Mouse (Mus musculus): ENCODE measurements around the gene Mtor.
A peak's percentile ranks its signal among the peaks of the same experiment; 100 is the strongest.

Gene Mtor

GRCm38 (mm10) chr4:148442598-148442997 is 5.8 kb upstream of the Mtor start:
- no peak for DNase-seq (ENCODE audit: low spot score)

GRCm38 (mm10) chr4:148444250-148444967 is 4.0 kb upstream of the Mtor start, which contains the start of gene Ubiad1:
Gene Ubiad1, minus strand, starts transcription at chr4:148444771.
- peak; percentile 76 for DNase-seq (ENCODE audit: low spot score)

- peak; percentile 15 for DNase-seq (ENCODE audit: low spot score)
Measured at GRCm38 (mm10) chr4:148448853-148449245, 438 bp downstream of the Mtor start.

GRCm38 (mm10) chr4:148453707-148454106 is 5.3 kb downstream of the Mtor start:
- DNase-seq (ENCODE audit: low spot score) = no peak

GRCm38 (mm10) chr4:148455477-148456025 is 7.1 kb downstream of the Mtor start:
- DNase-seq (ENCODE audit: low spot score) = no peak

- DNase-seq (ENCODE audit: low spot score) = no peak
Measured at GRCm38 (mm10) chr4:148460656-148461284, 12.4 kb downstream of the Mtor start.

- DNase-seq (ENCODE audit: low spot score) = no peak
Measured at GRCm38 (mm10) chr4:148461772-148462171, 13.4 kb downstream of the Mtor start.

- no peak for DNase-seq (ENCODE audit: low spot score)
Measured at GRCm38 (mm10) chr4:148462717-148463116, 14.3 kb downstream of the Mtor start.

GRCm38 (mm10) chr4:148463208-148463960 is 15.0 kb downstream of the Mtor start:
- no peak for DNase-seq (ENCODE audit: low spot score)

- no peak for DNase-seq (ENCODE audit: low spot score)
Measured at GRCm38 (mm10) chr4:148464301-148464700, 15.9 kb downstream of the Mtor start.

GRCm38 (mm10) chr4:148464869-148465268 is 16.5 kb downstream of the Mtor start:
- DNase-seq (ENCODE audit: low spot score) = no peak

GRCm38 (mm10) chr4:148466511-148467079 is 18.2 kb downstream of the Mtor start:
- DNase-seq (ENCODE audit: low spot score) = no peak

GRCm38 (mm10) chr4:148468396-148468795 is 20.0 kb downstream of the Mtor start:
- DNase-seq (ENCODE audit: low spot score) = no peak

- DNase-seq (ENCODE audit: low spot score) = no peak
Measured at GRCm38 (mm10) chr4:148469487-148470252, 21.3 kb downstream of the Mtor start.

- no peak for DNase-seq (ENCODE audit: low spot score)
Measured at GRCm38 (mm10) chr4:148471363-148471806, 23.0 kb downstream of the Mtor start.

- DNase-seq (ENCODE audit: low spot score) = no peak
Measured at GRCm38 (mm10) chr4:148472436-148473174, 24.2 kb downstream of the Mtor start.

- DNase-seq (ENCODE audit: low spot score) = no peak
Measured at GRCm38 (mm10) chr4:148473496-148473895, 25.1 kb downstream of the Mtor start.

GRCm38 (mm10) chr4:148480245-148480644 is 31.8 kb downstream of the Mtor start:
- no peak for DNase-seq (ENCODE audit: low spot score)

- no peak for DNase-seq (ENCODE audit: low spot score)
Measured at GRCm38 (mm10) chr4:148481557-148482168, 33.3 kb downstream of the Mtor start.

- DNase-seq (ENCODE audit: low spot score) = no peak
Measured at GRCm38 (mm10) chr4:148484511-148484910, 36.1 kb downstream of the Mtor start.
